ENCODE assay signal across 7 mouse cellular contexts in genomic region chr1:18012941-18013340, GRCm38 (mm10).
A peak's percentile ranks its signal among the peaks of the same experiment; 100 is the strongest.
DNase-seq lines count a peak whose midpoint lies in the region; ATAC-seq and TF ChIP-seq lines count a peak whose summit lies in the region.
"Not testable (repeated sequence)": the region's sequence is repeated elsewhere in the genome, so short reads cannot be mapped to it uniquely, and the experiment has no call there.

No protein-coding gene starts in this region.

- H3K4me1 ChIP-seq in G1E (ENCODE audit: insufficient read depth, low read depth, low read length); embryonic facial prominence, embryonic 14.5 days (ENCODE audit: control insufficient read depth, insufficient read depth, low read length); limb, embryonic 11.5 days (ENCODE audit: control insufficient read depth, insufficient read depth, low read length); midbrain, embryonic 11.5 days (ENCODE audit: control insufficient read depth, insufficient read depth, low read length): not testable (repeated sequence)

- peak; percentile 28; the same call in 1 of the 2 replicates for ATAC-seq in G1E (ENCODE audit: extremely low read depth, insufficient number of reproducible peaks, low FRiP score, poor library complexity, severe bottlenecking)
- not testable (repeated sequence) for ATAC-seq in embryonic facial prominence, embryonic 14.5 days (ENCODE audit: low read depth); midbrain, embryonic 11.5 days (ENCODE audit: low FRiP score)
- ATAC-seq in limb, embryonic 11.5 days (ENCODE audit: insufficient number of reproducible peaks, low FRiP score, low TSS enrichment, low read depth): 0 out of 2 replicates have a peak, but pooled peaks have one; percentile 60

- not testable (repeated sequence) for H3K27ac ChIP-seq in embryonic facial prominence, embryonic 14.5 days (replicated peaks; ENCODE audit: low read depth, low read length); limb, embryonic 11.5 days (replicated peaks; ENCODE audit: low read depth, low read length); midbrain, embryonic 11.5 days (ENCODE audit: low read depth, low read length)

- H3K27me3 ChIP-seq in G1E (ENCODE audit: insufficient read depth, low read length); embryonic facial prominence, embryonic 14.5 days (replicated peaks; ENCODE audit: control insufficient read depth, insufficient read depth, low read length); limb, embryonic 11.5 days (ENCODE audit: control insufficient read depth, insufficient read depth, low read length); midbrain, embryonic 11.5 days (ENCODE audit: control insufficient read depth, insufficient read depth, low read length): not testable (repeated sequence)

- not testable (repeated sequence) for H3K4me2 ChIP-seq in embryonic facial prominence, embryonic 14.5 days (ENCODE audit: low read depth, low read length); limb, embryonic 11.5 days (ENCODE audit: low read depth, severe bottlenecking); midbrain, embryonic 11.5 days

- not testable (repeated sequence) for TF ChIP-seq CTCF in G1E (IDR thresholded peaks at IDR 0.05; ENCODE audit: low read depth, low read length)

- H3K9ac ChIP-seq in embryonic facial prominence, embryonic 14.5 days (ENCODE audit: low read depth, low read length); limb, embryonic 11.5 days (ENCODE audit: low read length); midbrain, embryonic 11.5 days (ENCODE audit: low read length): not testable (repeated sequence)

- not testable (repeated sequence) for H3K4me3 ChIP-seq in G1E (ENCODE audit: low read depth, low read length); embryonic facial prominence, embryonic 14.5 days (ENCODE audit: low read depth, low read length); limb, embryonic 11.5 days (ENCODE audit: low read depth, low read length); midbrain, embryonic 11.5 days (ENCODE audit: low read depth, low read length)

- H3K9me3 ChIP-seq in G1E (replicated peaks); embryonic facial prominence, embryonic 14.5 days (ENCODE audit: control insufficient read depth, low read length); limb, embryonic 11.5 days (ENCODE audit: control insufficient read depth, low read length); midbrain, embryonic 11.5 days (ENCODE audit: control insufficient read depth, low read length): not testable (repeated sequence)

- not testable (repeated sequence) for DNase-seq in G1E (ENCODE audit: low spot score); limb, embryonic 11.5 days (ENCODE audit: low spot score)
- peak; percentile 0 for DNase-seq in cerebellum, adult 8-10 months
- peak; percentile 46 for DNase-seq in embryonic facial prominence, embryonic 14.5 days (ENCODE audit: low spot score)
- DNase-seq in heart, adult 8-10 months (ENCODE audit: low spot score): peak; percentile 2
- DNase-seq in kidney, adult 9 months: peak; percentile 22
- peak; percentile 82 for DNase-seq in midbrain, embryonic 11.5 days (ENCODE audit: low spot score, missing footprints)

- not testable (repeated sequence) for H3K36me3 ChIP-seq in G1E (replicated peaks); embryonic facial prominence, embryonic 14.5 days (ENCODE audit: control insufficient read depth, insufficient read depth, low read length); limb, embryonic 11.5 days (ENCODE audit: control insufficient read depth, insufficient read depth, low read length); midbrain, embryonic 11.5 days (ENCODE audit: control insufficient read depth, insufficient read depth, low read length)
